Mouse (Mus musculus) myocyte (in vitro differentiated cells): ENCODE data around the gene RPS10-NUDT3. TPM values are rescaled to one million over a fixed set of nuclear protein-coding genes. Genes with fewer than 3 reads are reported as not detected.

Experiments used
- H3K27me3 ChIP-seq: one replicate; pipeline ENCODE4 v1.6.1; 2011; ENCODE audit not compliant: control insufficient read depth, insufficient read depth, insufficient read length
- H3K36me3 ChIP-seq: one replicate; pipeline ENCODE4 v1.6.1; 2011; ENCODE audit not compliant: control insufficient read depth, insufficient read depth
- H3K4me2 ChIP-seq: one replicate; pipeline ENCODE4 v1.6.1; 2011; ENCODE audit warnings: low read depth, control low read depth
- H3K4me3 ChIP-seq: one replicate; pipeline ENCODE4 v1.5.1; 2011; ENCODE audit warnings: mild to moderate bottlenecking, control low read depth, moderate library complexity
- H3K79me2 ChIP-seq: one replicate; pipeline ENCODE4 v1.6.1; 2011; ENCODE audit not compliant: control insufficient read depth, insufficient read depth
- H3ac ChIP-seq: one replicate; pipeline ENCODE4 v1.6.1; 2011; ENCODE audit not compliant: control insufficient read depth, insufficient read length
- CEBPB ChIP-seq: IDR thresholded peaks from 2 replicates; pipeline ENCODE4 v1.6.1; 2011; ENCODE audit warnings: mild to moderate bottlenecking, moderate library complexity; ENCODE audit not compliant: poor library complexity, insufficient read depth, severe bottlenecking
- E2F4 ChIP-seq: IDR thresholded peaks from one replicate; pipeline ENCODE4 v1.6.1; 2011; ENCODE audit warnings: mild to moderate bottlenecking, control low read depth, moderate library complexity; ENCODE audit not compliant: insufficient read depth
- MAX ChIP-seq: IDR thresholded peaks from one replicate; pipeline ENCODE4 v1.6.1; 2011; ENCODE audit warnings: low read depth, mild to moderate bottlenecking, control low read depth
- MYOD1 ChIP-seq, 3 experiments: IDR thresholded peaks; one replicate each; pipeline ENCODE4 v1.6.1; 2011; ENCODE audit warnings: control low read depth in 2 of 3, low read depth in 2 of 3, mild to moderate bottlenecking in 2 of 3, moderate library complexity in 1 of 3; ENCODE audit not compliant: insufficient read length in 2 of 3, control insufficient read depth in 1 of 3
- MYOG ChIP-seq, 3 experiments: IDR thresholded peaks; one replicate each; pipeline ENCODE4 v1.6.1; 2011; ENCODE audit warnings: control low read depth in 2 of 3, low read depth in 2 of 3, mild to moderate bottlenecking in 2 of 3; ENCODE audit not compliant: insufficient read length in 2 of 3, control insufficient read depth in 1 of 3, insufficient read depth in 1 of 3
- POLR2A ChIP-seq: IDR thresholded peaks from one replicate; pipeline ENCODE4 v1.6.1; 2011; ENCODE audit warnings: low read depth, mild to moderate bottlenecking, control low read depth, moderate library complexity; ENCODE audit not compliant: insufficient read length
- POLR2AphosphoS2 ChIP-seq: IDR thresholded peaks from one replicate; pipeline ENCODE4 v1.6.1; 2011; ENCODE audit warnings: low read depth, control low read depth; ENCODE audit not compliant: insufficient read length
- REST ChIP-seq: IDR thresholded peaks from one replicate; pipeline ENCODE4 v1.6.1; 2011; ENCODE audit warnings: mild to moderate bottlenecking, control low read depth, moderate library complexity; ENCODE audit not compliant: insufficient read depth, insufficient read length
- SRF ChIP-seq: IDR thresholded peaks from one replicate; pipeline ENCODE4 v1.6.1; 2011; ENCODE audit warnings: low read depth; ENCODE audit not compliant: control insufficient read depth, insufficient read length
- TCF12 ChIP-seq: IDR thresholded peaks from one replicate; pipeline ENCODE4 v1.6.1; 2011; ENCODE audit warnings: mild to moderate bottlenecking, control low read depth; ENCODE audit not compliant: poor library complexity, insufficient read depth, severe bottlenecking
- TCF3 ChIP-seq: IDR thresholded peaks from one replicate; pipeline ENCODE4 v1.6.1; 2011; ENCODE audit warnings: low read depth, control low read depth; ENCODE audit not compliant: insufficient read length
- USF1 ChIP-seq: IDR thresholded peaks from one replicate; pipeline ENCODE4 v1.6.1; 2011; ENCODE audit warnings: low read depth, mild to moderate bottlenecking, control low read depth, moderate library complexity
- polyA plus RNA-seq: library from polyadenylated mRNA; unstranded; fragments of >200 nt; fragmentation: generic; extraction: Trizol; gene quantifications from one replicate; pipeline ENCODE4 v1.2.1, GENCODE M21; 2012; ENCODE audit warnings: missing spikeins

RPS10-NUDT3 gene
- polyA plus RNA-seq, 1 experiment, result not detected

DNA sequence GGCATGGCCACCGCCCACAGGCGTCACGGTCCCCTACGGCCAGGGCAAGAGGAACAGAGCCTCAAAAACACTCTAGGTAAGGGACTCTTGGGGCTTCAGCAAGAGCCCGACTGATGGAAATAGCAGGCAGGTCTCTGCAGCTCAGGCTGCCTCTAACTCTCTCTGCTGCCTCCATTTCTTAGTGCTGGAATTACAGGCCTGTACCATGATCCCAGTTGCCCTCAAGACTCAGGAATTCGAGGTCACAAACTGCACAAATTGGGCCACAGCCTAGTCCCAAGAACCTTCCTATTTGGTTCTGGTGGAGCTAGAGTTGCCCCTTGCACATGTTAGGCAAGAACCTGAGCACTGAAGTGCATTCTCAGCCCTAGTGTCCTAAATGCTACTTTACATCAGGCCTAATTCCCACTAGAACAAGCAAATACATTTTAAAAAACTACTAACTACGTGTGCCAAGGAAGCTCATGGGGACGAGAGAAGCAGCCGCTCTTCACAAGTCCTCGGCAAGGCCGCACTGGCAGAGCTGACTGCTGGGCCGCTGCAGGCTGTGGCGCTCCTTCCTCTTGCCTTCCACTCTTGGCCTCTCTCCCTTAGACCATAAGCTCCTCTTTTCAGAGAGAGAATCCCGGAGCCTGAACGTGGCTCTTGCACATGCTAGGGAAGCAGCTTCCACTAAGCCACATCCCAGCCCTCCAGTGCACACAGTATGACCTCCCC is 39.2 kb downstream of the RPS10-NUDT3 start:
- H3K36me3 ChIP-seq, result peaks cover 6% of the 10 kb centered on the region

GRCm38 (mm10) chr17:27592565-27592910 is 42.5 kb downstream of the RPS10-NUDT3 start:
- peaks cover 18% of the 10 kb centered on the region for H3K79me2 ChIP-seq
- no peak overlapping the region for H3K4me3 ChIP-seq
- H3K4me2 ChIP-seq, result no peak overlapping the region
- TF ChIP-seq POLR2AphosphoS2, result no peak
- no peak for TF ChIP-seq MAX
- no peak for TF ChIP-seq MYOG (IDR thresholded peaks at IDR 0.05; ENCODE audit: control insufficient read depth in 1 of 3, insufficient read depth in 1 of 3, insufficient read length in 2 of 3, low read depth in 2 of 3)
- no peak for TF ChIP-seq REST
- no peak for TF ChIP-seq TCF12
- TF ChIP-seq MYOD1 (IDR thresholded peaks at IDR 0.05; ENCODE audit: control insufficient read depth in 1 of 3, insufficient read length in 2 of 3, low read depth in 2 of 3), result peak in 1 of 3 experiments; percentile 3
- no peak for TF ChIP-seq CEBPB
- H3K36me3 ChIP-seq, result peaks cover 6% of the 10 kb centered on the region
- H3K27me3 ChIP-seq, result no peaks in the 10 kb centered on the region
- no peak overlapping the region for H3ac ChIP-seq

More for the DNA sequence above, 39.2 kb downstream of the RPS10-NUDT3 start:
- H3K4me2 ChIP-seq, result no peak overlapping the region
- H3ac ChIP-seq, result no peak overlapping the region
- TF ChIP-seq POLR2A (no peak), CEBPB (no peak), POLR2AphosphoS2 (no peak), REST (no peak), TCF3 (no peak), MYOD1 (IDR thresholded peaks at IDR 0.05; ENCODE audit: control insufficient read depth in 1 of 3, insufficient read length in 2 of 3, low read depth in 2 of 3) (no peak), TCF12 (no peak), MAX (no peak), USF1 (no peak), E2F4 (no peak), MYOG (IDR thresholded peaks at IDR 0.05; ENCODE audit: control insufficient read depth in 1 of 3, insufficient read depth in 1 of 3, insufficient read length in 2 of 3, low read depth in 2 of 3) (no peak), SRF (no peak)
- no peaks in the 10 kb centered on the region for H3K27me3 ChIP-seq
- no peak overlapping the region for H3K4me3 ChIP-seq
- H3K79me2 ChIP-seq, result peaks cover 37% of the 10 kb centered on the region

- Histone ChIP-seq H3K4me2 (no peak overlapping the region), H3K79me2 (peaks cover 18% of the 10 kb centered on the region), H3ac (no peak overlapping the region), H3K4me3 (no peak overlapping the region), H3K27me3 (no peaks in the 10 kb centered on the region), H3K36me3 (peaks cover 6% of the 10 kb centered on the region)
- TF ChIP-seq E2F4 (no peak), POLR2AphosphoS2 (no peak), CEBPB (no peak), TCF3 (no peak), MAX (no peak), SRF (no peak), TCF12 (no peak), POLR2A (no peak)
These were observed 43.0 kb downstream of the RPS10-NUDT3 start for GRCm38 (mm10) chr17:27591826-27592564.

GRCm38 (mm10) chr17:27588231-27588630 is 46.8 kb downstream of the RPS10-NUDT3 start:
- peaks cover 22% of the 10 kb centered on the region for H3K79me2 ChIP-seq
- no peak overlapping the region for H3ac ChIP-seq
- no peak overlapping the region for H3K4me2 ChIP-seq
- H3K4me3 ChIP-seq, result no peak overlapping the region
- H3K36me3 ChIP-seq, result no peaks in the 10 kb centered on the region
- TF ChIP-seq MYOD1 (IDR thresholded peaks at IDR 0.05; ENCODE audit: control insufficient read depth in 1 of 3, insufficient read length in 2 of 3, low read depth in 2 of 3), result no peak
- TF ChIP-seq SRF, result no peak
- TF ChIP-seq MYOG (IDR thresholded peaks at IDR 0.05; ENCODE audit: control insufficient read depth in 1 of 3, insufficient read depth in 1 of 3, insufficient read length in 2 of 3, low read depth in 2 of 3), result no peak
- no peak for TF ChIP-seq POLR2AphosphoS2
- H3K27me3 ChIP-seq, result no peaks in the 10 kb centered on the region

- Histone ChIP-seq H3K4me3 (no peak overlapping the region), H3K36me3 (no peaks in the 10 kb centered on the region), H3ac (no peak overlapping the region), H3K79me2 (peaks cover 15% of the 10 kb centered on the region), H3K4me2 (no peak overlapping the region), H3K27me3 (no peaks in the 10 kb centered on the region)
- TF ChIP-seq MYOG (IDR thresholded peaks at IDR 0.05; ENCODE audit: control insufficient read depth in 1 of 3, insufficient read depth in 1 of 3, insufficient read length in 2 of 3, low read depth in 2 of 3) (no peak), POLR2AphosphoS2 (no peak), MYOD1 (IDR thresholded peaks at IDR 0.05; ENCODE audit: control insufficient read depth in 1 of 3, insufficient read length in 2 of 3, low read depth in 2 of 3) (no peak), SRF (no peak), REST (no peak)
These were observed 47.8 kb downstream of the RPS10-NUDT3 start for GRCm38 (mm10) chr17:27587252-27587651.
